Mouse (Mus musculus) thymus, adult 2 months (tissue): ENCODE data around the gene Medag.

ENCODE experiments used
- CTCF ChIP-seq: fragments of 200-500 bp; IDR thresholded peaks from 2 replicates; pipeline ENCODE4 v1.5.1; 2012; ENCODE audit warnings: mild to moderate bottlenecking, control low read depth, low read length, moderate library complexity, borderline replicate concordance; ENCODE audit not compliant: control insufficient read depth, poor library complexity, insufficient read depth; ENCODE audit errors: extremely low read depth
- POLR2A ChIP-seq: fragments of 200-500 bp; IDR thresholded peaks from 2 replicates; pipeline ENCODE4 v1.6.1; 2012; ENCODE audit warnings: mild to moderate bottlenecking, low read length, control low read depth, moderate library complexity; ENCODE audit not compliant: control insufficient read depth, poor library complexity, insufficient read depth; ENCODE audit errors: extremely low read depth

DNA sequence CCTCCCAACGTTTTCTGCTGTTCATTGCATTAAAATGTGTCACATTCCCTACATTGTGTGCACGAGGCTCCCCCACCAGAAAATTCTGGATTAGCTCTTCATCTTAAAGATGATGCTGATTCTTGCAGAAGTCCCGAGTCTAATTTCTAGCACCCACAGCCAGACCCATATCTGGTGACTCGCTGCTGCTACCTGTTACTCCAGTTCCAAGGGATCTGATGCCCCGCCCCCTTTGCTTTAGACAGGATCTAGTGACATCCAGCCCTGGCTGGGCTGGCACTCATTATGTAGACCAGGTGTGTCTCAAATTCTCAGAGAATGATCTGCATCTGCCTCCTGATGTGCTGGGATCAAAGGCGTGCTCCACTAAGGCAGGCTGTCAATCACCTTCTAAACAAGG lies 25.6 kb downstream of the Medag start:
- TF ChIP-seq CTCF (no peak), POLR2A (no peak)
